In genomic region chr2:28522166-28522565, GRCm38 (mm10) we compare ENCODE assay signal across 15 mouse cellular contexts. TPM values are rescaled to one million over a fixed set of nuclear protein-coding genes. Genes with fewer than 3 reads are reported as not detected.
DNase-seq lines count a peak whose midpoint lies in the region; ATAC-seq lines count a peak whose summit lies in the region.
"Had no signal": no experiment of that assay in that cellular context is flagged by ENCODE, and none has a peak within 500 bp of the region (broad histone marks: within the 10 kb centered on the region; RNA-seq: fewer than 3 reads in every experiment).

No protein-coding gene starts in this region.

- H3K4me3 ChIP-seq in embryonic facial prominence, embryonic 14.5 days (ENCODE audit: low read depth, low read length): no peak overlapping the region
- no peak overlapping the region for H3K4me3 ChIP-seq in embryonic facial prominence, embryonic 10.5 days
- H3K4me3 ChIP-seq in kidney, embryonic 15.5 days (replicated peaks): no peak overlapping the region
- H3K4me3 ChIP-seq: neural tube, embryonic 12.5 days had no signal

- H3K9me3 ChIP-seq in embryonic facial prominence, embryonic 14.5 days (ENCODE audit: control insufficient read depth, low read length): no peaks in the 10 kb centered on the region
- no peaks in the 10 kb centered on the region for H3K9me3 ChIP-seq in embryonic facial prominence, embryonic 10.5 days
- H3K9me3 ChIP-seq in kidney, embryonic 15.5 days (replicated peaks): no peaks in the 10 kb centered on the region
- H3K9me3 ChIP-seq: neural tube, embryonic 12.5 days had no signal

- H3K9ac ChIP-seq in embryonic facial prominence, embryonic 14.5 days (ENCODE audit: low read depth, low read length): no peak overlapping the region
- H3K9ac ChIP-seq in kidney, embryonic 15.5 days: no peak overlapping the region
- H3K9ac ChIP-seq: neural tube, embryonic 12.5 days had no signal

- DNase-seq in embryonic facial prominence, embryonic 14.5 days (ENCODE audit: low spot score): no peak
- DNase-seq in embryonic facial prominence, embryonic 10.5 days (ENCODE audit: low spot score): no peak
- peak; percentile 72 for DNase-seq in kidney, adult 18-20 months
- peak; percentile 62 to 63 for DNase-seq in cerebellum, postnatal 10 days
- peak; percentile 68 for DNase-seq in kidney, postnatal 14 days
- no peak for DNase-seq in thymus, postnatal 36 days
- no peak for DNase-seq in right cerebral cortex, postnatal 4 days
- DNase-seq: adrenal gland, adult 2 months; B cell, adult 2 months; embryo, embryonic 11 days; lung, adult 2 months had no signal

- H3K27ac ChIP-seq in embryonic facial prominence, embryonic 14.5 days (replicated peaks; ENCODE audit: low read depth, low read length): 0 out of 2 replicates have a peak overlapping the region, but pooled peaks have one; percentile 39
- no peak overlapping the region for H3K27ac ChIP-seq in embryonic facial prominence, embryonic 10.5 days (replicated peaks)
- no peak overlapping the region for H3K27ac ChIP-seq in kidney, embryonic 15.5 days
- H3K27ac ChIP-seq: neural tube, embryonic 12.5 days had no signal

- no peak overlapping the region for H3K4me2 ChIP-seq in embryonic facial prominence, embryonic 14.5 days (ENCODE audit: low read depth, low read length)
- H3K4me2 ChIP-seq in kidney, embryonic 15.5 days: no peak overlapping the region
- H3K4me2 ChIP-seq: neural tube, embryonic 12.5 days had no signal

- ATAC-seq in embryonic facial prominence, embryonic 14.5 days (ENCODE audit: low read depth): no peak
- no peak for ATAC-seq in kidney, embryonic 15.5 days (replicated peaks; ENCODE audit: low FRiP score)
- ATAC-seq: intestine, embryonic 16.5 days; midbrain, embryonic 16.5 days had no signal

- H3K27me3 ChIP-seq in embryonic facial prominence, embryonic 14.5 days (replicated peaks; ENCODE audit: control insufficient read depth, insufficient read depth, low read length): no peaks in the 10 kb centered on the region
- no peaks in the 10 kb centered on the region for H3K27me3 ChIP-seq in embryonic facial prominence, embryonic 10.5 days (replicated peaks; ENCODE audit: low read depth, poor library complexity, severe bottlenecking)
- no peaks in the 10 kb centered on the region for H3K27me3 ChIP-seq in kidney, embryonic 15.5 days
- H3K27me3 ChIP-seq: neural tube, embryonic 12.5 days had no signal

- H3K36me3 ChIP-seq in embryonic facial prominence, embryonic 14.5 days (ENCODE audit: control insufficient read depth, insufficient read depth, low read length): no peaks in the 10 kb centered on the region
- H3K36me3 ChIP-seq in embryonic facial prominence, embryonic 10.5 days (replicated peaks): peaks cover 16% of the 10 kb centered on the region
- peaks cover 4% of the 10 kb centered on the region; the same call in 1 of the 2 replicates for H3K36me3 ChIP-seq in kidney, embryonic 15.5 days
- H3K36me3 ChIP-seq: neural tube, embryonic 12.5 days had no signal

- H3K4me1 ChIP-seq in embryonic facial prominence, embryonic 14.5 days (ENCODE audit: control insufficient read depth, insufficient read depth, low read length): peaks cover 14% of the 10 kb centered on the region; the same call in 1 of the 2 replicates
- H3K4me1 ChIP-seq in embryonic facial prominence, embryonic 10.5 days: peaks cover 74% of the 10 kb centered on the region
- peaks cover 59% of the 10 kb centered on the region for H3K4me1 ChIP-seq in kidney, embryonic 15.5 days

- 72% methylated on average over 4 of the region's 4 CpGs for WGBS in embryonic facial prominence, embryonic 14.5 days
- WGBS in embryonic facial prominence, embryonic 10.5 days: 84% methylated on average over 4 of the region's 4 CpGs
- WGBS in kidney, embryonic 15.5 days: 77% methylated on average over 4 of the region's 4 CpGs

RNA-seq across cellular contexts. Expression of gene Ralgds, which starts 9.2 kb away (rescaled TPM):
- 59.3 and 67.5 TPM in 2 replicates for polyA plus RNA-seq in embryonic facial prominence, embryonic 14.5 days (2014; fragmentation: Nextera tagmentation; extraction: Ambion mirVana)
- polyA plus RNA-seq in embryonic facial prominence, embryonic 10.5 days (2016; fragmentation: Nextera tagmentation; extraction: Ambion mirVana): 36.7 and 44.2 TPM in 2 replicates
- polyA plus RNA-seq in kidney, embryonic 15.5 days (2015; fragmentation: Nextera tagmentation; extraction: Ambion mirVana): 22.6 and 30.5 TPM in 2 replicates

RNA-seq across cellular contexts. Expression of gene Gm10134, which starts 16.3 kb away (rescaled TPM):
- 2.7 TPM in 1 of 2 replicates, not detected in the other for polyA plus RNA-seq in embryonic facial prominence, embryonic 14.5 days (2014; fragmentation: Nextera tagmentation; extraction: Ambion mirVana)
- not detected in 2 replicates for polyA plus RNA-seq in embryonic facial prominence, embryonic 10.5 days (2016; fragmentation: Nextera tagmentation; extraction: Ambion mirVana)
- polyA plus RNA-seq in kidney, embryonic 15.5 days (2015; fragmentation: Nextera tagmentation; extraction: Ambion mirVana): 10.6 and 12.6 TPM in 2 replicates

RNA-seq across cellular contexts. Expression of gene Gbgt1, which starts 25.5 kb away (rescaled TPM):
- polyA plus RNA-seq in embryonic facial prominence, embryonic 14.5 days (2014; fragmentation: Nextera tagmentation; extraction: Ambion mirVana): 1.3 and 1.7 TPM in 2 replicates
- polyA plus RNA-seq in embryonic facial prominence, embryonic 10.5 days (2016; fragmentation: Nextera tagmentation; extraction: Ambion mirVana): 0.22 TPM in 1 of 2 replicates, not detected in the other
- polyA plus RNA-seq in kidney, embryonic 15.5 days (2015; fragmentation: Nextera tagmentation; extraction: Ambion mirVana): 5.8 and 6.5 TPM in 2 replicates

RNA-seq across cellular contexts. Expression of gene Cel, which starts 41.0 kb away (rescaled TPM):
- not detected in 2 replicates for polyA plus RNA-seq in embryonic facial prominence, embryonic 14.5 days (2014; fragmentation: Nextera tagmentation; extraction: Ambion mirVana)
- not detected in 2 replicates for polyA plus RNA-seq in embryonic facial prominence, embryonic 10.5 days (2016; fragmentation: Nextera tagmentation; extraction: Ambion mirVana)
- polyA plus RNA-seq in kidney, embryonic 15.5 days (2015; fragmentation: Nextera tagmentation; extraction: Ambion mirVana): 0.34 TPM in 1 of 2 replicates, not detected in the other
- polyA plus RNA-seq: adrenal gland, adult 2 months; midbrain, embryonic 16.5 days; neural tube, embryonic 12.5 days had no signal

RNA-seq across cellular contexts. Expression of gene Mrps2, which starts 54.3 kb away (rescaled TPM):
- 50.5 and 55.5 TPM in 2 replicates for polyA plus RNA-seq in embryonic facial prominence, embryonic 14.5 days (2014; fragmentation: Nextera tagmentation; extraction: Ambion mirVana)
- polyA plus RNA-seq in embryonic facial prominence, embryonic 10.5 days (2016; fragmentation: Nextera tagmentation; extraction: Ambion mirVana): 68.5 and 71.9 TPM in 2 replicates
- polyA plus RNA-seq in kidney, embryonic 15.5 days (2015; fragmentation: Nextera tagmentation; extraction: Ambion mirVana): 62.0 and 64.0 TPM in 2 replicates

Comparison
In these comparisons a context has a peak if more than half of its experiments do, and no peak if none do; other contexts are left out.
1. DNase-seq: peak in kidney, adult 18-20 months (single experiment), cerebellum, postnatal 10 days (2 of 2) and kidney, postnatal 14 days (single experiment); none in embryonic facial prominence, embryonic 14.5 days (single experiment), embryonic facial prominence, embryonic 10.5 days (single experiment), thymus, postnatal 36 days (0 of 2) and right cerebral cortex, postnatal 4 days (single experiment).